Mouse (Mus musculus) intestine, embryonic 15.5 days (tissue): ENCODE measurements at regions not wholly inside any gene's neighbourhood (a gene's known extent, or its start where the extent isn't known, plus 50 kb on each side); places are given as distances from the start of the nearest gene placed in this dataset.

ENCODE experiments used
- ATAC-seq: fragments of 200-750 bp; cut with Nextera tagmentation; 2 replicates; pipeline ENCODE4 v1.8.0; 2017; ENCODE audit warnings: moderate TSS enrichment, moderate library complexity
- H3K27ac ChIP-seq: fragments of 300-500 bp; sonication (generic); 2 replicates; pipeline ENCODE4 v1.5.1; 2015; ENCODE audit warnings: mild to moderate bottlenecking, inconsistent platforms
- H3K27me3 ChIP-seq: fragments of 300-500 bp; sonication (generic); replicated peaks from 2 replicates; pipeline ENCODE4 v1.6.1; 2015; ENCODE audit warnings: inconsistent platforms
- H3K36me3 ChIP-seq: fragments of 300-500 bp; sonication (generic); 2 replicates; pipeline ENCODE4 v1.6.1; 2015; ENCODE audit warnings: inconsistent platforms
- H3K4me1 ChIP-seq: fragments of 300-500 bp; sonication (generic); replicated peaks from 2 replicates; pipeline ENCODE4 v1.6.1; 2015; ENCODE audit warnings: inconsistent platforms
- H3K4me2 ChIP-seq: fragments of 300-500 bp; sonication (generic); replicated peaks from 2 replicates; pipeline ENCODE4 v1.6.1; 2015; ENCODE audit warnings: mild to moderate bottlenecking, inconsistent platforms
- H3K4me3 ChIP-seq: fragments of 300-500 bp; sonication (generic); replicated peaks from 2 replicates; pipeline ENCODE4 v1.5.1; 2015; ENCODE audit warnings: inconsistent platforms
- H3K9ac ChIP-seq: fragments of 300-500 bp; sonication (generic); 2 replicates; pipeline ENCODE4 v1.6.1; 2015; ENCODE audit warnings: inconsistent platforms
- H3K9me3 ChIP-seq: fragments of 300-500 bp; sonication (generic); 2 replicates; pipeline ENCODE4 v1.6.1; 2016; ENCODE audit warnings: inconsistent platforms
- WGBS: fragments of 180-500 bp; shearing (Covaris S2); methylation state at CpG from one replicate; pipeline ENCODE4 v1.1.7; 2015; 5-methylcytosine and 5-hydroxymethylcytosine counted together

- Histone ChIP-seq H3K9ac (no peak overlapping the region), H3K9me3 (no peaks in the 10 kb centered on the region), H3K27ac (no peak overlapping the region), H3K27me3 (no peaks in the 10 kb centered on the region), H3K4me1 (no peaks in the 10 kb centered on the region; the same call in 1 of the 2 replicates), H3K36me3 (no peaks in the 10 kb centered on the region), H3K4me3 (no peak overlapping the region), H3K4me2 (no peak overlapping the region)
- WGBS = 91% methylated on average over 4 of the region's 4 CpGs
- ATAC-seq = no peak
Observed at GRCm38 (mm10) chr15:10846722-10847121, 105.4 kb upstream of the C1qtnf3 start.

DNA sequence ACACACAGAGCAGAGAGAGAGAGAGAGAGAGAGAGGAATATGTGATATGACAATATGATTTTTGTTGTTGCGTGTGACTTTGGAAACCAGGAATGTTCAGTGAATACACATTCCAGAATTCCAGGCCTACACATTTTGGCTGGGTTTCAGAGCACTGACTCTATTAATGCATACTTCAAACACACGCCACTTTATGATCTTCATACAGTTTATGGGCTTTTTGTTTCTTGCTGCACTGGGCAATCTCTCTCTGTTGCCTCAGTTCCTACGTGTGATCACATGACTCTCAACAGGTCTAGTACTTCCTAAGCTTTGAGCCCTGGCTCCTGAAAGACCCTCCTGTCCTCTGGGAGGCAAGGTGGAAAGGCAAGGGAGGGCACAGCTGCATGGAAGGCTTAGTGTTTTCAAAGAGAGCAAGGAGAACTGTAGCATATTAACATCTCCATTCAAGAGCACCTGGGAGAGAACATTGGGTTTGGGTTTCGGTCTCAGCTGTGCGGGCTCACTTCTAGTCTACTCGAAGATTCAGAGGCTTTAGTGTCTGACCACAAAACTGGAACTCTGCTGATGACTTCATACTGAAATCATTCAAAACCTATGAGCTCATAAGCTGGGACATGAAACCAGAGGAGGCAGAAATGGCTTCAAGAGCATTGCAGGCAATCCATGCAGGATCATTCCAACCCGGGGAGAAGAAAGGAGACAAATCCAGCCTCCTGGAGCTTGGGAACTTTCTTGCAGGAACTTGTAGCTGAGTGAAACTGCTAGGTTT, 87.9 kb upstream of the C1qtnf3 start:
- ATAC-seq = no peak
- Histone ChIP-seq H3K27ac (no peak overlapping the region), H3K4me1 (no peaks in the 10 kb centered on the region), H3K36me3 (no peaks in the 10 kb centered on the region), H3K9me3 (no peaks in the 10 kb centered on the region), H3K4me2 (no peak overlapping the region), H3K4me3 (no peak overlapping the region), H3K27me3 (no peaks in the 10 kb centered on the region), H3K9ac (no peak overlapping the region)
- 75% methylated on average over 7 of the region's 7 CpGs for WGBS

- no peaks in the 10 kb centered on the region for H3K36me3 ChIP-seq
- ATAC-seq = no peak
- H3K27me3 ChIP-seq = no peaks in the 10 kb centered on the region
- no peaks in the 10 kb centered on the region for H3K4me1 ChIP-seq
- H3K9me3 ChIP-seq = no peaks in the 10 kb centered on the region
- no peak overlapping the region for H3K27ac ChIP-seq
- WGBS = 80% methylated on average over 5 of the region's 5 CpGs
- H3K4me2 ChIP-seq = no peak overlapping the region
- H3K9ac ChIP-seq = no peak overlapping the region
- H3K4me3 ChIP-seq = no peak overlapping the region
Observed at GRCm38 (mm10) chr15:10865109-10865508, 87.0 kb upstream of the C1qtnf3 start.

DNA sequence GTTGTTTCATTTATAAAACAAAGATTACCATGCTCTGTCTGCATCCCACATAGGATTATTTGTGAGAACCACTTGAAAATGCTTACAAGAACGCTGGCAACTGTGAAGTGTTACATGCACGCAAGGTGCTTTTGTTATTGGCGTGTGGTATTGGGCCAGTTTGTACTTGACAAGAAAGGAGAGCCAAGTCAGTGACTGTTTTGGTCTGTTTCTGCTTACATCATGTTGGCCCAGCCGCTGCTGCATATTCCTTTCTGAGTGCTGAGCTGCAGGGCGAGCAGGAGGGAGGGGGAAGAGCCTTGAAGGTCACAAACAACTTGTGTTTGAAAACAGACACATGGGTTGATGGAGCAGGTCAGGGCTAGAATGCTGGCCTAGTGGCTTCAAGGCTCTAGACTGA, 85.3 kb upstream of the C1qtnf3 start:
- Histone ChIP-seq H3K4me3 (no peak overlapping the region), H3K4me2 (no peak overlapping the region), H3K27ac (0 out of 2 replicates have a peak overlapping the region, but pooled peaks have one; percentile 42), H3K9me3 (no peaks in the 10 kb centered on the region), H3K4me1 (no peaks in the 10 kb centered on the region), H3K9ac (no peak overlapping the region), H3K27me3 (no peaks in the 10 kb centered on the region), H3K36me3 (no peaks in the 10 kb centered on the region)
- 34% methylated on average over 5 of the region's 5 CpGs for WGBS
- peak; percentile 20; the same call in 1 of the 2 replicates for ATAC-seq

GRCm38 (mm10) chr15:10868115-10868514, 84.0 kb upstream of the C1qtnf3 start:
- H3K27me3 ChIP-seq = no peaks in the 10 kb centered on the region
- WGBS = 81% methylated on average over 7 of the region's 7 CpGs
- H3K36me3 ChIP-seq = no peaks in the 10 kb centered on the region
- peak; percentile 2; the same call in 1 of the 2 replicates for ATAC-seq
- H3K27ac ChIP-seq = no peak overlapping the region
- no peak overlapping the region for H3K4me3 ChIP-seq
- no peaks in the 10 kb centered on the region for H3K9me3 ChIP-seq
- no peak overlapping the region for H3K9ac ChIP-seq
- no peak overlapping the region for H3K4me2 ChIP-seq
- no peaks in the 10 kb centered on the region for H3K4me1 ChIP-seq

DNA sequence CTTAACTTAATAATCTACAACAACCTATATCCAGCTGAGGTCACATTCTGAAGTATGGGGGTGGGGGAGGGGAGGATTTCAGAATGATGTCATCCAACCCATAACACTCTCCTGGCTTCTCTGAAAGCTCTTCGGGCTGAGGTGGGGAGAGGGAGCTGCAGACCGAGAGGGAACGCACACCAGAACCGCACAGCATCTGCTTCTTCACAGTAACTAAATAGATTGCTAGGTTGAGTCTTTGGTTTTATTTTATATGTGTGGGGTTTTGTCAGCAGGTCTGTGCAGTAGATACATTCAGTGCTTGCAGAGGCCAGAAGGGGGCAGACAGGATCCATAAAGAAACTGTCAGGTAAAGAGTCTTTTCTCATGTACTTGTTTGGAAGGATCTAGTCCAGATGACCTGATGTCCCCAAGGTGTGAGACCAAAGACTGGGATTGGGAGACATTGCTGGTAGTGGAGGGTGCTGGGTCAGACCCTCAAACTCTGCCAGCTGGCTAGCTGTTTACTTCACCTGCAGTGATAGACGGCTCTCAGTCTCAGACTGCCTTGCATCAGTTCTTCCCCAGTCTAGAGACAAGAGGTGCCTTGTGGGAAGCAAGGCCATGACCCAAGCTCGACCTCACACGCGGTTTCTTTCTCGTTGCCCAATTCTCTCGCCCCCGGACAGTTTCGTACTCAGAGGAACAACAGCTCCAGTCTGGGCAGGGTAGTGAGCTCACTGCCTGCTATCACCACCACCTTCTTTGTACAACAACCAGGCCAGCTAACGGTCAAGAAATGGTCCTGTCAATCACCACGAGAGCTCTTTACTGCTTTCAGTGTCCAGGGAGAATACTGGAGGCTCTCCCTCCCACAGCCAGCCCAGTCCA, 83.2 kb upstream of the C1qtnf3 start:
- Histone ChIP-seq H3K9ac (no peak overlapping the region), H3K4me3 (no peak overlapping the region), H3K9me3 (no peaks in the 10 kb centered on the region), H3K36me3 (no peaks in the 10 kb centered on the region), H3K27ac (no peak overlapping the region), H3K4me1 (no peaks in the 10 kb centered on the region), H3K27me3 (no peaks in the 10 kb centered on the region), H3K4me2 (no peak overlapping the region)
- WGBS = 61% methylated on average over 14 of the region's 14 CpGs
- ATAC-seq = peak; percentile 19; the same call in 1 of the 2 replicates

DNA sequence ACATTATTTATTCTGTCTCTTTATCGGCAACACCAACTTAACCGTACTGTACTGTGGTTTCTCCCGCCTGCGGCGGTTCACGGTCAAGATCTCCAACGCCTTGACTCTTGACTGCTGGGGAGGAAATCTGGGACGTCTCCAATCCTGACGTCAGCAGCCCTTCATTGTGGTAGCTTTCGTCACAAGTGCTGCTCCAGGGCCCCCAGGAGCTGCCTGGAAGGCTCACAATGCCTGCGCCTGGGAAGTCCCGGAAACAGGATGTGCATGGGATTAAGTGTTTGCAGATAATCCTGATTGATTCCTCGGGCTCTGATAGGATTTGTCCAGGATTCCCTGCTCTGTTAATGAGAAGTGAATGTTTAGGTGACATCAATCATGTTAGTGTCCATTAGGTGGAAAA, 82.3 kb upstream of the C1qtnf3 start:
- H3K9me3 ChIP-seq = no peaks in the 10 kb centered on the region
- H3K4me2 ChIP-seq = no peak overlapping the region
- no peak for ATAC-seq
- no peaks in the 10 kb centered on the region for H3K4me1 ChIP-seq
- H3K27ac ChIP-seq = no peak overlapping the region
- no peak overlapping the region for H3K4me3 ChIP-seq
- H3K27me3 ChIP-seq = no peaks in the 10 kb centered on the region
- H3K9ac ChIP-seq = no peak overlapping the region
- WGBS = 56% methylated on average over 13 of the region's 13 CpGs
- H3K36me3 ChIP-seq = no peaks in the 10 kb centered on the region

DNA sequence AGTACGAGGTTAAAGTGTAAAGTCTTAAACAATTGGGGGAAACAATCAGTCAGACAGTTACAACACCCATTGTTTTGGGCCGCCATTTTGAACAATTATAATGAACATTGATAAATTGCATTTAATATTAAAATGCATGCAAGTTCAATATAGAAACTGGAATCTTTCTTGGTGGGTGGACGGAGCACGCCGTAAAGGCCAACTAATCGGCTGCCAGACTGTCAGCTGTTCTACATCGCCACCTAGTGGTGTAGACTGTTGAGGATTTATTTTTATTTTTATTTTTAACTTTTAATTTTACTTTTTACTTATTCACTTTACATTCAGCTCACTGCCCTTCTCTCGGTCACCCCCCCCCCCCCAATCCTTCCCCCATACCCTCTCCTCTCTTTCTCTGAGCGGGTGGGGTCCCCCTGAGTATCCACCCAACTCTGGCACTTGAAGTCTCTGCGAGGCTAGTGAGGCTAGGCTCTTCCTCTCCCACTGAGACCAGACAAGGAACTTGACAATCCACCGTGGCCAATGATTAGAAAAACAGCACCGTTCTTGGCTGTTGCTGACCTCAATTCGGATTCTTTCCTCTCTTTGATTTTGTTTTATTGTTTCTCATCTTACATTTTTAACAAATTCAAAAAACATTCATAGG, 79.7 kb upstream of the C1qtnf3 start:
- Histone ChIP-seq H3K27ac (no peak overlapping the region), H3K36me3 (no peaks in the 10 kb centered on the region), H3K9me3 (no peaks in the 10 kb centered on the region), H3K4me2 (no peak overlapping the region), H3K4me1 (no peaks in the 10 kb centered on the region), H3K27me3 (no peaks in the 10 kb centered on the region), H3K9ac (no peak overlapping the region), H3K4me3 (no peak overlapping the region)
- WGBS = 17% methylated on average over 12 of the region's 13 CpGs
- ATAC-seq = no peak; the same call in 1 of the 2 replicates

GRCm38 (mm10) chr15:10876328-10876727, 75.8 kb upstream of the C1qtnf3 start:
- no peaks in the 10 kb centered on the region for H3K36me3 ChIP-seq
- no peak overlapping the region for H3K4me2 ChIP-seq
- H3K4me3 ChIP-seq = no peak overlapping the region
- H3K27me3 ChIP-seq = no peaks in the 10 kb centered on the region
- no peak overlapping the region for H3K9ac ChIP-seq
- H3K9me3 ChIP-seq = no peaks in the 10 kb centered on the region
- no peak overlapping the region for H3K27ac ChIP-seq
- 63% methylated on average over 5 of the region's 5 CpGs for WGBS
- no peaks in the 10 kb centered on the region for H3K4me1 ChIP-seq
- no peak for ATAC-seq

DNA sequence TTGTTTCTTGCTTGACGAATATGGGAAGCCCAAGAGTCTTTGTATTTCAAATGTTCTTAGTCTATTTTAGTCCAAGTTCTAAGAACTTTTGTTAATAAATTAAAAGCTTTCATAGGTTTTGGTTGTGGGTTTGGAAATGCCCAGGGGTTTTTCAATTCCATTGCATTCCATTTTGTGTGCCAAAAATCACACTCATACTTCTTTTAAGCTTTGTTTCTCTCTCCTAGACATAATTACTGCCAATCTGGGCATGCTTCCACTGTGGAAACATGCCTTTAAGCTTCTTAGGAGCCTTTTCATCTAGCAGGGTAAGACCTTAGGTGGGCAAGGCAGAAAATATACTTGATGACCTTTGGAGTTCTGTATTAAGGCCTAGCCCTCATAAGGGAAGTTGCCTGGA, 70.4 kb upstream of the C1qtnf3 start:
- H3K4me2 ChIP-seq = no peak overlapping the region
- no peaks in the 10 kb centered on the region for H3K36me3 ChIP-seq
- WGBS = 84% methylated on average over 1 of the region's 1 CpGs
- no peaks in the 10 kb centered on the region for H3K9me3 ChIP-seq
- H3K9ac ChIP-seq = no peak overlapping the region
- no peak overlapping the region for H3K4me3 ChIP-seq
- no peaks in the 10 kb centered on the region for H3K27me3 ChIP-seq
- no peak overlapping the region for H3K27ac ChIP-seq
- ATAC-seq = no peak
- no peaks in the 10 kb centered on the region for H3K4me1 ChIP-seq

DNA sequence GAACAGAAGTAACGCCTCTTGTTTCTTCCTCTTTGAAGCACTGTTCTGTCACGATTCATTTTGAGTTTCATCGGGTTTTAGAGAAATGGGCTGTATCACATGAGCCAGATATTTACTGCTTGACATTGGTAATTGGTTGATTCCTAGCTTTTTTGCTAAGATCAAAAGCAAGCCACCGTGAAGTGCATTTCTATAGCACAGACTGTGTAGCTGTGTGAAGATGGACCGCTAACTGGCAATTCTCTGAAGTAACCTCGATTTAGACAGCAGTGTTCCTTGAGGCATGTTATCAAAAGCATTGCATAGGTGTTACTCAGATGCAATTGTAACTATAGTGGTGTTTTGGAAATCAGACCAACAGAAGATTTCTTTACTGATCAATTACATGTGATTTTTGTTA, 64.1 kb upstream of the C1qtnf3 start:
- Histone ChIP-seq H3K4me3 (no peak overlapping the region), H3K27ac (no peak overlapping the region), H3K4me2 (no peak overlapping the region), H3K9ac (no peak overlapping the region), H3K9me3 (no peaks in the 10 kb centered on the region), H3K27me3 (no peaks in the 10 kb centered on the region), H3K36me3 (no peaks in the 10 kb centered on the region), H3K4me1 (peaks cover 6% of the 10 kb centered on the region; the same call in 1 of the 2 replicates)
- ATAC-seq = no peak
- WGBS = 91% methylated on average over 6 of the region's 6 CpGs

DNA sequence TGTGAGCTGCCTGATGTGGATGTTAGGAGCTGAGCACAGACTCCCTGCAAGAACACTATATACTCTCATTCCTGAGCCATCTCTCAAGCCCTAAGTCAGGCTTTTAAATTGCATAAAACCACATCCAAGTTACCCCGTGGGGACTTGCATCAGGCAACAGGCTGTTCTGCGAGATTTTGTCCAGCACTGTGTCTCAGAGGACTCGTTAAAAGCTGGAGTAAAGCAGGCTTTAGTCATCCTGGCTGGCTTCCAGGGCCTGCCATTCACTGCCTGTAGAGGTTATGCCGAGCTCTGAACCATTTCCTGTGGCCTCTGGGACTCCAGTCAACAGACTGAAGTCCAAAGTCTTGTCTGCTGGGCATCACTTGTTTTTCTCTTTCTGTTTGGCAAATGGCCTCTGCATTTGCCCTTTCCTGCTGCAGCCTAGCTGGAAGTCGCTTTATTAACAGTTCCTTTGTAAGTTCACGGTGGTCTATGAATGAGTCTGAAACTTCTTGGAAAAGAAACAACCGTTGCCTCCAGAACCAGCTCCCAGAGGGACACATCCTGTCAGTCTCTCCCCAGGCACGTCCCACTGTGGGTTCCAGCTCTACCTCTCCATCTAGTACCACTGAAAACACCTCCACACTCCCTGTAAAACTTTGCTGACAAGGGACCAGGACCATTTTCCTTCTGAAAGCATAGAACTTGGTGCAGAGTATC, 61.8 kb upstream of the C1qtnf3 start:
- WGBS = 39% methylated on average over 8 of the region's 8 CpGs
- Histone ChIP-seq H3K4me3 (no peak overlapping the region), H3K9me3 (no peaks in the 10 kb centered on the region), H3K4me1 (peaks cover 6% of the 10 kb centered on the region; the same call in 1 of the 2 replicates), H3K27me3 (no peaks in the 10 kb centered on the region), H3K27ac (0 out of 2 replicates have a peak overlapping the region, but pooled peaks have one; percentile 19), H3K4me2 (no peak overlapping the region), H3K36me3 (no peaks in the 10 kb centered on the region), H3K9ac (no peak overlapping the region)
- ATAC-seq = peak; percentile 87
